Mouse (Mus musculus) embryo, embryonic 10 days (tissue): ENCODE measurements around the gene Dennd1a.

Experiments used
- DNase-seq: peaks from one replicate; pipeline ENCODE4 v3.0.0-alpha.2; 2015; ENCODE audit warnings: low spot score

Gene Dennd1a

GRCm38 (mm10) chr2:38229882-38230281, 57.3 kb downstream of the Dennd1a start:
- DNase-seq, result no peak

- DNase-seq, result no peak
Observed at GRCm38 (mm10) chr2:38223759-38224158, 63.4 kb downstream of the Dennd1a start.

DNA sequence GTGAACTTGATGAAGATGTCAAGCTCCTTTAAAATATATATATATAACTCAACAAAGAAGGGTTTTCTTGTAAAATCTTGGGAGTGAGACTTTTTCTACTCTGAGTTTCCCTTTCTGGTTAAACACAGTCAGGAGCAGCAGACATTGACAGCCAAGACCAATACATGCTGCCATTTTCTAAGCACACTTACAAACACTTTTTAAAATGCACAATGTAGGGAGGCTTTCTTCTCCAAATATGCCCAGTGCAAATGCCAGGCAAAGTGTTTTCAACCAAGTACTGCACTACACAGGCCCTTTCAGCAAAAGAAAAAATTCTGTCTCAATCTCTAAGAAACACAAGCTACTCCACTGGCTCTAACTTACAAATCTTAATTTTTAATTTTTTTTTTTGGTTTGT, 65.7 kb downstream of the Dennd1a start:
- no peak for DNase-seq

- peak; percentile 81 for DNase-seq
Observed at GRCm38 (mm10) chr2:38220687-38221435, 66.3 kb downstream of the Dennd1a start.

GRCm38 (mm10) chr2:38219666-38220065, 67.5 kb downstream of the Dennd1a start:
- DNase-seq, result no peak

DNA sequence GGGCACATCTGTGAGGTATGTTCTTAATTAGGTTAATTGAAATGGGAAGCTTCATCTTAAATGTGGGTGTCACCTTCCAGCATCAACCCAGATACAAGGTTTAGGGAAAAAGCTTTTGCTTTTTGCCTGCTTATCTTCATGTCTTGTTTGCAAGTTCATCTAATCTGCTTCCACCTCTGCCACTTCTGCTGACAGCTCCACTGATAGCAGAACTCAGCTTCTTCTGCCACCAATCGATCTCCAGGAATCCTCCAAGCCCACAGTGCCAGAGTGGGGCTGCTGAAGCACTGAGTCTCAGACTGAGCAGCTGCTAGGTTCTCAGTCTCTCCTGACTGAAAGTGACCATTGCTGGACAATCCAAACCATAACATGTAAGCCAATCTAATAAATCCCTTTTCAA, 74.1 kb downstream of the Dennd1a start:
- no peak for DNase-seq

DNA sequence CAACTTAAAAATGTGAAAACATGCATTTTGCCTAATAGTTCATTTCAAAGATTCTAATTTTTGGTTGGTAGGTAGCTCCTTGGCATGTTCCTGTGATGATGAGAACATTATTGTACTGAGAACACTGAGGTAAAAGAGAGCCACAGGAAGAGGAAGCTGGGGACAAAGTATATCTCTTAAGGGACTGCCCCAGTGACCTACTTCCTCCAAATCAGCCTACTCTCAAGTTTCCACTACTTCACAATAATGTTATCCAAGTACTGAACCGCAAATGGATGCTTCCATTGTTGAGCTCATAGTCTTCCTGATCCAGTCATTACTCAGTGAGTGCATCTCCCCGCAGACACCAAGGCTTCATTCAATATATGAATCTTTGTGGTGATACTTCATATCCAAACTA, 75.8 kb downstream of the Dennd1a start:
- no peak for DNase-seq

DNA sequence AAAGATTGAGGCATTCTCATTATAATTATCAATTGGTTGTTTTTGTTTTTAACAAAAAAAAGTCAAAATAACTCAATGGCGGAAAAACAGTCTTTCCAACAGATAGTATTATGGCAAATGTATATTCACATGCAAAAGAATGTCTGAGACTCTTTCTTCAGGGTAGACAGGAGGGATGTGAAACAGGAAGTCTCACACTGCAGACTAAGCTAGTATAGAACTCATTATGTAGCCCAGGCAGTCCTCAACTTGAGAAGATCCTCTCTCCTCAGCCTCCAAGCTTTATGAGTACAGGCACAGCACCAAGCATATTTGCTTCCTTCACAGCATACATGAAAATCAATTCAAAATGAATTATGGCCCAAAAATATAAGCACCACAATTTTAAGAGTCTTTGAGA, 79.4 kb downstream of the Dennd1a start:
- no peak for DNase-seq

DNA sequence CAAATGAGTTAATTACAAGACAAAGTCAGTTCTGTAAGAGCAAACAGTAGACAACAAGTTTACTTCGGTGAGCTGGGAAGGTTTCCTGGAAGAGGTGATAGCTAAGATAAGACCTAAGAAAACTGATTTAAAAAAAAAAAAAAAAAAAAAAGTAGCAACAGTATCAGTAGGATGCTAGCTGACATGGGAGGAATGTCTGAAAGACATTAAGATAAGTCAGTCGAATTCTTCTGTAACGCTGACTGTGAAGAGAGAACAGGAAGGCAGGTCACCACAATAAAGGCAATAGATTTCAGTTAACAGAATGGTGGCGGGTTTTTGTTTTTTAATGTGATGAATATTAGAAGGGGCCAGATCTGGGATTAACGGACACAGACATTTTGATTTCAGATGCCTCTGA, 81.9 kb downstream of the Dennd1a start:
- DNase-seq, result no peak

GRCm38 (mm10) chr2:38204696-38205095, 82.5 kb downstream of the Dennd1a start:
- no peak for DNase-seq

DNA sequence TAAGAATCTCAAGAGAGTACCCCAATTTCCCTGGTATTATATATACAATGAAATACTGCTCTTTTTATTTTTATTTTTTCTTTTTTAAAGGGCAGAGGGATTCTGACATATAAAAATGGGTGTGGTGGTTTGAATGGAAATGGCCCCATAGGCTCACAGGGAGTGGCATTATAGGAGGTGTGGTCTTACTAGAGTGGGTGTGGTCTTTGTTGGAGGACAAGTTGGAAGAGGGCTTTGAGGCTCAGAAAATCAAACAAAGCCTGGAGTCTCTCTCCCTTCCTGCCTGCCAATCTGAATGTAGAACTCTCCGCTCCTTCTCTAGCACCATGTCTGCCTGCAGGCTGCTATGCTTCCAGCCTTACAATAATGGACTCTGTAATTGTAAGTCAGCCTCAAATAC, 89.1 kb downstream of the Dennd1a start:
- DNase-seq, result no peak

GRCm38 (mm10) chr2:38196199-38197060, 90.8 kb downstream of the Dennd1a start:
- peak; percentile 10 for DNase-seq

- no peak for DNase-seq
Observed at GRCm38 (mm10) chr2:38192007-38192406, 95.2 kb downstream of the Dennd1a start.

- no peak for DNase-seq
Observed at GRCm38 (mm10) chr2:38191601-38192000, 95.6 kb downstream of the Dennd1a start.

DNA sequence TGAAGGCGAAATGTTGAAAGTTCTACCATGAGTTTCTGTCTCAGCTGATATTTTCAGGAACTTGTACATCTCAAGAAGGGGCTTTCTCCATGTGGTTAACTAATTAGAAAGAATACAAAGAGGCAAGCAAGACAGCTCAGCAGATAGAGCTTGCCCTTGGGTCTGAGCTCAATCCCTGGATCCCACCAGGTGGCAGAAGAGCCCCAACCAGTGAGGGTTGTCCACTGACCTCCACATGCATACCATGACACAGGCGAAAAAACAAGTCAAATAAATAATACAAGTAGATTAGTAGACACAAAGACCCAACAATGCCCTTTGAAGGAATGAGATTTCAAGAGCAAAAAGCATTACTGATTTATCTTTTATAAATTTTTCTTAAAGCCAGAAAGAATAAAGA, 100.8 kb downstream of the Dennd1a start:
- peak; percentile 53 for DNase-seq

- no peak for DNase-seq
Observed at GRCm38 (mm10) chr2:38184977-38185376, 102.2 kb downstream of the Dennd1a start.

DNA sequence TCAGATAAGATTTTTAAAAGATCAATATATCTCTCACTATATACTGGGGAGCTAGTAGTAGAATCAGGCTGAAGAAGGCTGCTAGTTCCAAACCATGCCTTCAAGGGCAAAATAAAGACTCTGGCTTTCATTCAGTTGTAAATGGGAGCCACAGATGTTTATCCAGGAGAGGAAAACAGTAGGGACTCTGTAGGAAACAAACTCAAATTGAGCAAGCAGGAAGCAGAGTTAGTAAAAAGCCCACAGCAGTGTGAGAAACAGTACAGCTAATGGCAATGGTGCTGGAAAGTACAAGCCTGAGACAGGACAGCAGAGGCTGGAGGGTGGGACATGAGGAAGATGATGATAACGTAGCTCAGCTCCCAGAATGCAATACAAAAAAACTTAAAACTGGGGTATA, 103.3 kb downstream of the Dennd1a start:
- no peak for DNase-seq

GRCm38 (mm10) chr2:38182283-38182682, 104.9 kb downstream of the Dennd1a start:
- DNase-seq, result peak; percentile 17

- no peak for DNase-seq
Observed at GRCm38 (mm10) chr2:38177583-38177978, 109.6 kb downstream of the Dennd1a start.

GRCm38 (mm10) chr2:38176870-38177582, 110.2 kb downstream of the Dennd1a start:
- no peak for DNase-seq

- DNase-seq, result no peak
Observed at GRCm38 (mm10) chr2:38175276-38175675, 111.9 kb downstream of the Dennd1a start.

- no peak for DNase-seq
Observed at GRCm38 (mm10) chr2:38168606-38169005, 118.6 kb downstream of the Dennd1a start.

- DNase-seq, result no peak
Observed at GRCm38 (mm10) chr2:38165966-38166365, 121.2 kb downstream of the Dennd1a start.
